Mouse (Mus musculus) small intestine, adult 2 months (tissue): Measurements from ENCODE around the gene Osgepl1. TPM values are rescaled to one million over a fixed set of nuclear protein-coding genes. Genes with fewer than 3 reads are reported as not detected.

Experiments used
- H3K27ac ChIP-seq: fragments of 200-500 bp; 2 replicates; pipeline ENCODE4 v1.5.1; 2012; ENCODE audit warnings: low read depth, low read length, control low read depth, inconsistent platforms; ENCODE audit not compliant: insufficient read depth
- H3K27me3 ChIP-seq: fragments of 200-500 bp; 2 replicates; pipeline ENCODE4 v1.6.1; 2012; ENCODE audit warnings: mild to moderate bottlenecking, moderate library complexity, low read length, inconsistent platforms; ENCODE audit not compliant: control insufficient read depth, insufficient read depth
- H3K36me3 ChIP-seq: fragments of 200-500 bp; 2 replicates; pipeline ENCODE4 v1.6.1; 2012; ENCODE audit warnings: mild to moderate bottlenecking, low read length, control low read depth, inconsistent platforms; ENCODE audit not compliant: control insufficient read depth, insufficient read depth
- H3K4me1 ChIP-seq: fragments of 200-500 bp; 2 replicates; pipeline ENCODE4 v1.6.1; 2012; ENCODE audit warnings: low read length, inconsistent platforms, mixed read lengths; ENCODE audit not compliant: control insufficient read depth, insufficient read depth, insufficient read length
- H3K4me3 ChIP-seq: fragments of 200-500 bp; 2 replicates; pipeline ENCODE4 v1.5.1; 2012; ENCODE audit warnings: low read depth, mild to moderate bottlenecking, control low read depth, inconsistent platforms, low read length, moderate library complexity
- CTCF ChIP-seq: fragments of 200-500 bp; IDR thresholded peaks from 2 replicates; pipeline ENCODE4 v1.5.1; 2012; ENCODE audit warnings: low read depth, mild to moderate bottlenecking, control low read depth, inconsistent platforms, low read length, moderate library complexity, mixed read lengths; ENCODE audit not compliant: insufficient replicate concordance, insufficient read length; ENCODE audit errors: extremely low read depth
- POLR2A ChIP-seq: fragments of 200-500 bp; IDR thresholded peaks from 2 replicates; pipeline ENCODE4 v1.6.1; 2012; ENCODE audit warnings: low read depth, mild to moderate bottlenecking, control low read depth, inconsistent platforms, low read length, moderate library complexity
- WGBS: fragments of 180-500 bp; shearing (Covaris S2); methylation state at CpG from one replicate; pipeline ENCODE4 v1.1.7; 2018; 5-methylcytosine and 5-hydroxymethylcytosine counted together
- polyA plus RNA-seq: library from polyadenylated mRNA; depleted of rRNA; stranded (reverse); fragments of >200 nt; gene quantifications from 2 replicates; pipeline ENCODE4 v1.2.3, GENCODE M21; 2012; rRNA removed

Gene Osgepl1
- polyA plus RNA-seq, 1 experiment: 1.2 TPM

DNA sequence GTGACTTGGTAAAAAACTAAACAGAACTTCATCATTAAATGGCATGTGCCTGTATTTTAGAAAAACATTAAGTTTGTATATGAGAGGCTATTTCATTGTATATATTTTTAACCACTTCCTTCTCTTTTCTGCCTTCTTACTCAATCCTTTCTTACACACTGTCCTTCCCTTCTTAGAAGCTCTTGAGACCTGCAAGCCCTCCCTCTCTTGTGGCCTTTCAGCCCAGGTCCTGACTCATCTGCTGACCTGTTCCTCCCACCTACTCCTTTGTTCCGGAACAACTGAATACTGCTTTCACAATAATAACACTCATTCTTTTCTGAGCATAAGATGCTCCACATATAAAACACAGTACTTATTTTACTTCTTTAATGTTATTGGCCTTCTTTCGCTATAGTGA lies 27.6 kb downstream of the Osgepl1 start:
- H3K4me1 ChIP-seq: no peaks in the 10 kb centered on the region
- 97% methylated on average over 2 of the region's 2 CpGs for WGBS

DNA sequence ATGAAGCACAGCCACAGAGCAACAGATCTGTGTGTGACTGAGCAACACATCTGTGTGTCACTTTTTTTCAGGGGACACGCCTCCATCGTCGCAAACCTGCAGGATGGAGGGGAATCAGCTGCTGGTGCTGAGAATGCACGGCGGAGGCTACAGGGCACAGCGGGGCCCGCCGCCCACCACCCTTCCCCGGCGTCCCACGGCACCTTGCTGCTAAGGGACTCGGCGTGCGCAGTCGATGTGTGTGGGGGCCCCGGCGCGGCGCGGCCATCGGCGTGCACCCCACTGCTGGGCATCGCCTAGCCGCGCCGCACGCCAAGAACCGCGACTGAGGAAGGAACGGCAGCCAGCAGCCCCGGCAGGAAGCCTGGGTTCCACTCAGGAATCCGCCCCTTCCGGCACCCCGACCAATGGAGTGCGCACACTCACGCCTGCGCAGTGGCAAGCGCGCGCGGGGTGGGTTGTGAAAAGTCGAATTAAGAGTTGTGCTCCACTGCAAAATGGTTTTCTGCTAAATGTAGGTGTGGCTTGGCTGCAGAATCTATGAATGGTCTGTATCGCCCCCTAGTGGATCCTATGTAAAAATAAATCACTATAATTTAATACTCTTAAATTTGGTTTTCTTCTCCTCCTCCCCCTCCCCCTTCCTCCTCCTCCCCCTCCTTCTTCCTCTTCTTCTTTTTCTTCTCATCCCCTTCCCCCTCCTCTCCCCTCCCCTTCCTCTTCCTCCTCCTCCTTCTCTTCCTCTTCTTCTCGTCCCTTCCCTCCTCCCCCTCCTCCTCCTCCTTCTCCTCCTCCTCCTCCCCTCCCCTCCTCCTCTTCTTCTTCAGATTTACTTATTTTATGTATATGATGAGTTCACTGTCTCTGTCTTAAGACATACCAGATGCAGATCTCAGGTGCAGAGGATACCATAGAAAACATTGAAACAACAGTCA lies 39.2 kb downstream of the Osgepl1 start, which contains the start of the genes Asdurf, Gm28551 and Asnsd1:
Gene Asdurf, minus strand, starts transcription at position 293 of the 935 bp plus-strand sequence.
Gene Gm28551, minus strand, starts transcription at position 341 of the 935 bp plus-strand sequence.
Gene Asnsd1, minus strand, starts transcription at position 426 of the 935 bp plus-strand sequence.
- under 1% methylated on average over 44 of the region's 44 CpGs for WGBS
- Histone ChIP-seq H3K27me3 (no peaks in the 10 kb centered on the region), H3K4me3 (peak within 1 kb of the TSS; percentile 96), H3K27ac (peak within 1 kb of the TSS; percentile 26; the same call in 1 of the 2 replicates), H3K4me1 (no peaks in the 10 kb centered on the region; the same call in 1 of the 2 replicates), H3K36me3 (peaks cover 8% of the 10 kb centered on the region)
- TF ChIP-seq CTCF: peak; percentile 32; the same call in 1 of the 2 replicates
- TF ChIP-seq POLR2A: peak; percentile 78

More for the DNA sequence above, 27.6 kb downstream of the Osgepl1 start:
- Histone ChIP-seq H3K36me3 (peaks cover 13% of the 10 kb centered on the region), H3K27ac (no peak overlapping the region), H3K27me3 (no peaks in the 10 kb centered on the region), H3K4me3 (no peak overlapping the region)
- TF ChIP-seq CTCF (no peak), POLR2A (no peak)

GRCm38 (mm10) chr1:53358988-53359387 lies 45.6 kb downstream of the Osgepl1 start:
- H3K27ac ChIP-seq: no peak overlapping the region

More at GRCm38 (mm10) chr1:53358988-53359387, 45.6 kb downstream of the Osgepl1 start:
- Histone ChIP-seq H3K4me3 (no peak overlapping the region), H3K4me1 (no peaks in the 10 kb centered on the region), H3K36me3 (no peaks in the 10 kb centered on the region), H3K27me3 (no peaks in the 10 kb centered on the region)
- no peak for TF ChIP-seq POLR2A
- TF ChIP-seq CTCF: no peak

Other genes starting within 250 kb of the Osgepl1 start
- not detected in 2 replicates for gene 1700019A02Rik, start 126.0 kb upstream of the Osgepl1 start, polyA plus RNA-seq
- gene Pms1, start 16.6 kb upstream of the Osgepl1 start, polyA plus RNA-seq: 0.19 and 0.42 TPM in 2 replicates
- 3.3 and 4.4 TPM in 2 replicates for gene Ormdl1, start 16.5 kb upstream of the Osgepl1 start, polyA plus RNA-seq
- 12.2 and 22.5 TPM in 2 replicates for gene Gm28778, start 16.5 kb upstream of the Osgepl1 start, polyA plus RNA-seq
- gene Asdurf, start 39.0 kb downstream of the Osgepl1 start, polyA plus RNA-seq: not detected in 2 replicates
- gene Gm28551, start 39.0 kb downstream of the Osgepl1 start, polyA plus RNA-seq: not detected in 2 replicates
- 0.96 and 2.2 TPM in 2 replicates for gene Asnsd1, start 39.1 kb downstream of the Osgepl1 start, polyA plus RNA-seq